In genomic region chr2:39373068-39373779, GRCm38 (mm10) we compare ENCODE assay signal across 8 mouse cellular contexts.
DNase-seq lines count a peak whose midpoint lies in the region; ATAC-seq and TF ChIP-seq lines count a peak whose summit lies in the region.

No protein-coding gene starts in this region.

- no peaks in the 10 kb centered on the region for H3K27me3 ChIP-seq in embryonic facial prominence, embryonic 14.5 days (replicated peaks; ENCODE audit: control insufficient read depth, insufficient read depth, low read length)
- no peaks in the 10 kb centered on the region for H3K27me3 ChIP-seq in limb, embryonic 12.5 days
- H3K27me3 ChIP-seq in midbrain, postnatal 0 days (ENCODE audit: insufficient read depth, low read length), result no peaks in the 10 kb centered on the region

- TF ChIP-seq CTCF in midbrain, postnatal 0 days (IDR thresholded peaks at IDR 0.05), result peak; percentile 100

- H3K36me3 ChIP-seq in embryonic facial prominence, embryonic 14.5 days (ENCODE audit: control insufficient read depth, insufficient read depth, low read length), result no peaks in the 10 kb centered on the region
- no peaks in the 10 kb centered on the region for H3K36me3 ChIP-seq in limb, embryonic 12.5 days
- H3K36me3 ChIP-seq in midbrain, postnatal 0 days (ENCODE audit: insufficient read depth, low read length), result no peaks in the 10 kb centered on the region

- H3K4me2 ChIP-seq in embryonic facial prominence, embryonic 14.5 days (ENCODE audit: low read depth, low read length), result no peak overlapping the region
- H3K4me2 ChIP-seq in limb, embryonic 12.5 days, result no peak overlapping the region
- H3K4me2 ChIP-seq in midbrain, postnatal 0 days (ENCODE audit: low read depth, low read length, poor library complexity, severe bottlenecking), result no peak overlapping the region

- no peak overlapping the region for H3K9ac ChIP-seq in embryonic facial prominence, embryonic 14.5 days (ENCODE audit: low read depth, low read length)
- H3K9ac ChIP-seq in limb, embryonic 12.5 days (replicated peaks), result no peak overlapping the region
- H3K9ac ChIP-seq in midbrain, postnatal 0 days (replicated peaks; ENCODE audit: low read length, poor library complexity, severe bottlenecking), result no peak overlapping the region

- DNase-seq in 3T3-L1 (ENCODE audit: low read depth, low spot score), result peak; percentile 99
- peak; percentile 90 for DNase-seq in adrenal gland, postnatal 36 days
- DNase-seq in embryonic facial prominence, embryonic 14.5 days (ENCODE audit: low spot score), result peak; percentile 92
- DNase-seq in heart, adult 8-10 months (ENCODE audit: low spot score), result peak; percentile 91
- DNase-seq in kidney, adult 8-10 months, result peak; percentile 90 to 97
- peak; percentile 94 for DNase-seq in midbrain, postnatal 0 days (ENCODE audit: low spot score)
- peak; percentile 88 to 93 for DNase-seq in spleen, postnatal 14 days (ENCODE audit: low spot score in 2 of 2)

- WGBS in embryonic facial prominence, embryonic 14.5 days, result 16% methylated on average over 7 of the region's 7 CpGs
- 15% methylated on average over 7 of the region's 7 CpGs for WGBS in limb, embryonic 12.5 days
- WGBS in midbrain, postnatal 0 days, result 15% methylated on average over 7 of the region's 7 CpGs

- no peak overlapping the region for H3K4me3 ChIP-seq in embryonic facial prominence, embryonic 14.5 days (ENCODE audit: low read depth, low read length)
- H3K4me3 ChIP-seq in limb, embryonic 12.5 days (replicated peaks), result no peak overlapping the region
- H3K4me3 ChIP-seq in midbrain, postnatal 0 days (ENCODE audit: low read depth, low read length), result no peak overlapping the region

- ATAC-seq in embryonic facial prominence, embryonic 14.5 days (ENCODE audit: low read depth), result peak; percentile 93
- ATAC-seq in limb, embryonic 12.5 days (ENCODE audit: insufficient number of reproducible peaks, insufficient read depth, low FRiP score, low TSS enrichment, low read depth), result peak; percentile 89
- peak; percentile 89 for ATAC-seq in midbrain, postnatal 0 days (ENCODE audit: low FRiP score)

- no peak overlapping the region for H3K27ac ChIP-seq in embryonic facial prominence, embryonic 14.5 days (replicated peaks; ENCODE audit: low read depth, low read length)
- H3K27ac ChIP-seq in limb, embryonic 12.5 days, result no peak overlapping the region
- H3K27ac ChIP-seq in midbrain, postnatal 0 days (ENCODE audit: low read depth, low read length), result no peak overlapping the region

- H3K4me1 ChIP-seq in embryonic facial prominence, embryonic 14.5 days (ENCODE audit: control insufficient read depth, insufficient read depth, low read length), result no peaks in the 10 kb centered on the region
- H3K4me1 ChIP-seq in limb, embryonic 12.5 days (replicated peaks), result no peaks in the 10 kb centered on the region
- no peaks in the 10 kb centered on the region for H3K4me1 ChIP-seq in midbrain, postnatal 0 days (ENCODE audit: insufficient read depth, low read length)

- H3K9me3 ChIP-seq in embryonic facial prominence, embryonic 14.5 days (ENCODE audit: control insufficient read depth, low read length), result no peaks in the 10 kb centered on the region
- H3K9me3 ChIP-seq in limb, embryonic 12.5 days, result no peaks in the 10 kb centered on the region
- no peaks in the 10 kb centered on the region for H3K9me3 ChIP-seq in midbrain, postnatal 0 days (ENCODE audit: low read length)
